Mouse (Mus musculus) right cerebral cortex, adult 18-20 months (tissue): ENCODE data around the gene Cxcl17.
A peak's percentile ranks its signal among the peaks of the same experiment; 100 is the strongest.

ENCODE experiments used
- DNase-seq: peaks from one replicate; pipeline ENCODE4 v3.0.0; 2022; ENCODE audit warnings: mixed read lengths

Cxcl17 gene

GRCm38 (mm10) chr7:25390054-25390770 is 22.5 kb downstream of the Cxcl17 start:
- DNase-seq, result no peak

GRCm38 (mm10) chr7:25388916-25389315 is 23.8 kb downstream of the Cxcl17 start:
- no peak for DNase-seq

DNA sequence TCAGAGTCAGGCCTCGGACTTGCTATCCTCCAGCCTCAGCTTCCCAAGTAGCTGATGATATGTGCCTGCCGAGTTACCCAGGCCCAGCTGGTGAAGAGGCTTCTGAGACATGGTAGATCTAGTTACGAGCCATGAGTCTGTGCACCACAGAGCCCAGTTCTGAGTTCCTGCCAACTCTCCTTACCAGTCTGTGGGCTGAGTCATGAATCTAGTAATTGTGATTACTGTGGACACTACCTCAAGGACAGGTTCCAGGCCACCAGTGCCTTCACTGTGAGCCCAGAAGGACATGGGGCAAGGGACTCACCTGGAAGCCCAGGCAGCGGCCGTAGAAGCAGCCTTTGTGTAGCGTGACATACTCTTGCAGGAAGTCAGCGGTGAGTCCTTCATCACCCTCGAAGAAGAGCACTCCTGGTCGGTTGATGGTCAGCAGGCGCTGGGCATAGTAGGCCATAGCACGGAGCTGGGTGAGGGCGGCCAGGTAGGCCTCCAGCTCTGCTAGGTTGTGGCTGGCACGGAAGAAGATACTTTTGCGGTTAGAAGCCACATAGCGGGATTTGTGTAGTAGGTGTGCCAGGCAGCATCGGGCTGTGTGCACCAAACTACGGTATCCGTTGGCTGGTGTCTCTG is 24.8 kb downstream of the Cxcl17 start:
- DNase-seq, result no peak

DNA sequence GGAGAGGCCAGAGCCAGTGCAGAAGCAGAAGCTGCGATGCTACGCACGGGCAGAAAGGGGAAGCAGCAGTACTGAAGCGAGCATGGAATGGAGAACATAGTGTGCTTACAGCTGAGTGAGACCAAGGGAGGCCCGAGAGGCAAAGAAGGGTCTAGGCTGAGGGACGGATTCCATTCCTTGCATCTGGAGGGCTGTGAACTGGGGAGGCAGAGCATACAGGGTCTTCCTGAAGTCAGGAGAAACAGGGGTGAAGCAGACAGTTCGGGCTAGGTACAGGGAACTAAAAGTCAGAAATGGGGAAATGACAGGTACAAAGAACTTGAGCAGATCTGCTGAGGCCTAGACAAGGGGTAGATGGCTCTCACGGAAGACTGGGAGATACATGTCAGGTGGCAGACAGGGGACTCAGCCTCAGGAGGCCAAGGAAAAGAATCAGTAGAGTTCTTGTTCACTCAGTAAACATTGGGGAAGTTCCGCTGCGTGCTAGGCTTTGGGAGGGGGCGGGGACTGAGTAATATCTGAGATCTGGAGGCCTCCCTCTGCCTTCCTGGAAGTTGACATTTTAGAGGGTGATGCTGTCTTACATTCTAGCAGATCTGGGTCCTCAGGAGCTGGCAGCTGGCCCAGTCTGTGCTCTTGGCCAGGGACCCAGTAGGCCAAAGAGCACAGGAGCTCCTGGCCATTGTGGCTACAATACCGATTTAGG is 26.7 kb downstream of the Cxcl17 start:
- peak; percentile 44 for DNase-seq

- DNase-seq, result no peak
Observed at GRCm38 (mm10) chr7:25385259-25385658, 27.4 kb downstream of the Cxcl17 start.

GRCm38 (mm10) chr7:25384818-25385217 is 27.9 kb downstream of the Cxcl17 start:
- DNase-seq, result no peak

- DNase-seq, result no peak
Observed at GRCm38 (mm10) chr7:25384318-25384717, 28.4 kb downstream of the Cxcl17 start.

- DNase-seq, result no peak
Observed at GRCm38 (mm10) chr7:25383891-25384290, 28.8 kb downstream of the Cxcl17 start.

- no peak for DNase-seq
Observed at GRCm38 (mm10) chr7:25383385-25383784, 29.3 kb downstream of the Cxcl17 start.

GRCm38 (mm10) chr7:25382541-25382940 is 30.1 kb downstream of the Cxcl17 start:
- no peak for DNase-seq

- DNase-seq, result no peak
Observed at GRCm38 (mm10) chr7:25381284-25381680, 31.4 kb downstream of the Cxcl17 start.

DNA sequence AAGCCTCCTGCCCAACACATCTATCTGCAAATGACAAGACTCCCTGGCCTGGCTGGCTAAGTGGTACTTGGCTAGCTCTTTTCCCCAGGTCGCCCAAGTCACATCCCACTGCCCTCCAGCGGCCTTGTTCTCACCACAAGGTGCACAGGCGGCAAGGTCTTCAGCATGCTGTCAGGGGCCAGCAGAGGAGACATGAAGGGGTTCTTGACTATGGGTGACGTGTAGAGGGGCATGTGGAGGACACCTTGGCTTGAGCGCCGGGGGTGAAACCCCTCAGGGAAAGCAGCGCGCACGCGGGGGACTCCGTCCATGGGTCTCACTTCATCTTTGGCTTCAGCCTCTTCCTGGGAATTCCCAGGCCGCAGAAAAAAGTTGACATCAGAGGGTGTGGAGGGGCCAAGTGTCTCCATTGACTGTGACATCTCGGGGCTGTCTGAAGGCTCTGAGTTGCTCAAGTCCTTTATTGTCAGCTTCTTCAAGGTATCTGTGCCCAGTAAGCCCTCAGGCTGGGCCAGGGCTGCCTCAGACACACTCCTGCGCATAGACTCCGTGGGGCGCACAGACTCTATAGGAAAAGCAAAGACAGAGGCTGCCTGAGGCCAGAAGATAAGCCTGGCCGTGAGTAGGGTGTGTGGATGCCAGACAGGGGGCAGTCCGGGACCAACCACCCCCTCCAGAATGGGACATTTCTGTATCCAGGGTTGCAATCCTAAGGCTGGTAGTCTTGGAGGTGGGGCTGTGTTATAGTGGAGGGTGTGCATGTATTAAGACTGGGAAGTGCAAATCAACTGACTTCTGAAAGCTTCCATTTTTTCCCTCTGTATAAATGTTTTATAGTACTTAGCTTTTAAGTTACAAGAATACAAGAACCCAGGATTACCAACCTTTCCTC is 32.0 kb downstream of the Cxcl17 start:
- DNase-seq, result no peak

DNA sequence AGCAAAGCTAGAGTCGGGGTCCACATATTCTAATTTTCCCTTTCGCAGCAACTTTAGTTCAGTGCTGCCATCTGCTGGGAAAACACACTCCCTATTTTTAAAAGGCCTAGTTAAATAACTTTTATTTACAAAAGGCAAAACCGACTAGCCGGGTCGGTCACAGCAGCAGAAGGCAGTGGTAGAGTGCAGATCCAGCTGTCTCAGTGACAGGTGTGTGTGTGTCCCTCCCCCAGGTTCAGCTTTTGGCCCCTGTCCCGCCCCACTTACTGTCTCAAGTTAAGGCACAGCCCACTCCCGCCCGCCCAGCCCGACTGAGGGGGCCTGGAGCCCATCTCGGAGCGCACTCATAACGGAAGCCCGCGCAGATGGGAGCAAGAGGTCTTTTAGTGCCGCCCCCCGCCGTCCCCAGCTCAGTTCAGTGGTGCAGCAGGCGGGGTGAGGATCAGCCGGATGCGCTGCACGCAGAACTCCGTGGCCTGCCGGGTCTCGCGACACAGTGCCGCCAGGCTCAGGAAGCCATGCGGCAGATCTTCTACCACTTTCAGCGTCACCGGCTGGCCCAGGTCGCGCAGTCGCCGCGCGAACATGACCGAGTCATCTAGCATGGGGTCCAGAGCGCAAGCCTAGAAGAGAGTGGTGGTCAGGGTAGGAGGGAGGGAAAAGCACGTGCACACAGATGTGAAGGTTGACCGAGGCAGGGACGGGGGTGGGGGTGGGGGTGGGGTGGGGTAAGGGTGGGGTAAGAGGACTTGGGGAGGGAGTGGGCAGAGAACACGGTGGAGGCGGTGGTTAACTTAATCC is 32.9 kb downstream of the Cxcl17 start:
- peak; percentile 44 for DNase-seq

DNA sequence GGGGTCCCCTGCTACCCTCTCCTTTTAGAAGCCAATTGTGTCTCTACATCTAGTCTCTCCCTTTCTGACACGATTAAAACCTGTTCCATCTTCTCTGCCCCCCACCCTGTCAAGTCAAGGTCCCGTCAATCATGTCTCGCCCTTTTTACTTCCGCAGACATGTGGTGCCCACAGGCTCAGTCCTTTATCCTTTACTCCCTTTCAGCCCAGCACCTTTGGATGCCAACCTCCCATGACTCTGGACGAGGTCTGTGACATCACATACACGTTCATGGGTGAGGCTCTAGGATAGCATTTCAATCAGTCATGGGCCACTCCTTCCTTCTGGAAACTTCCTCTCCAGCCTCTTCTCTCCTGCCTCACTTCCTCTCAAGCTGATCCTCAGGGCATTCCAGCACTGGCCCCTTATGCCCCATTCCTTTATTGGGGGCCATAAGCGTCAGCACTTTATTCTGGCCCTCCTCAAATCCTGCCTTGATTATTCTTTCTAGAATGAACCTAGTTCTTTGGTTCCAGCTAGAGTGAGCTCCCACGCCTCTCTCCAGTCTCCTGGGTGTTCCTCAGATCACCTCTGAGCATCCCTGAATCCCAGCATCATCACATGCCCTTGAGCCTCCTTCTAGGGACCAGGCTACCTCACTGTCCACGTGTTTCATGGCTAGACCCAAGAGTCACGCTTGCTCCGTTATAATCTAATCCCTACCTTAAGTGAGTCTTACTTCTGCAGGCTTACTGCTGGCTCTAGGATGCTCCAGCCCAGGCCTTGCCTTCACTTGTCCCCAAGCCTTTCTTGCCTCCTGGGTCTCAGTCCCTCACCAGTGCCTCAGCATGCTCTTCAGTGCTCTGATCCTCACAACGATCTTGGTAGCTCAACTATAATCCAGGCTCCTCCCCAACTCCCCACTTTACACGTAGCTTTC is 34.2 kb downstream of the Cxcl17 start:
- DNase-seq, result no peak

- no peak for DNase-seq
Observed at GRCm38 (mm10) chr7:25377100-25377700, 35.5 kb downstream of the Cxcl17 start.

DNA sequence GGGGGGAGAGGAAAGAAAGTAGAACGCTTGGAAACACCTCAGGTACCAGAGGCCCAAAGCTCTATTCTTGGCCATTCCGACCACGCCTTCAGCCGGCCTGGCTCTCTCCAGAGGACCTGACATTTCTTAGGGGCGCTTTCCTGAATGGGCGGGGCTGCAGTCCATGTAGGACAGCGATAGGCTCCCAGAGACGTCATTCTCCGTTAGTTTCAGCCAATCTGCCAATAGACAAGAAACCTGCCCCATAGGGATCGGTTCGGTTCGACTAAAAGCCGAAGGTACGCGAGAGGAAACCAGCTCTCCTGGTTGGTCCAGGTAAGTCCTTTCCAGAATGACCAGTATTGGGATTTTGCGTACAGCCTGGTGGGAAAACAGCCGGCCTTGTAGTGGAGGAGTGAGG is 36.1 kb downstream of the Cxcl17 start:
- peak; percentile 92 for DNase-seq

- DNase-seq, result no peak
Observed at GRCm38 (mm10) chr7:25372441-25372840, 40.2 kb downstream of the Cxcl17 start.

DNA sequence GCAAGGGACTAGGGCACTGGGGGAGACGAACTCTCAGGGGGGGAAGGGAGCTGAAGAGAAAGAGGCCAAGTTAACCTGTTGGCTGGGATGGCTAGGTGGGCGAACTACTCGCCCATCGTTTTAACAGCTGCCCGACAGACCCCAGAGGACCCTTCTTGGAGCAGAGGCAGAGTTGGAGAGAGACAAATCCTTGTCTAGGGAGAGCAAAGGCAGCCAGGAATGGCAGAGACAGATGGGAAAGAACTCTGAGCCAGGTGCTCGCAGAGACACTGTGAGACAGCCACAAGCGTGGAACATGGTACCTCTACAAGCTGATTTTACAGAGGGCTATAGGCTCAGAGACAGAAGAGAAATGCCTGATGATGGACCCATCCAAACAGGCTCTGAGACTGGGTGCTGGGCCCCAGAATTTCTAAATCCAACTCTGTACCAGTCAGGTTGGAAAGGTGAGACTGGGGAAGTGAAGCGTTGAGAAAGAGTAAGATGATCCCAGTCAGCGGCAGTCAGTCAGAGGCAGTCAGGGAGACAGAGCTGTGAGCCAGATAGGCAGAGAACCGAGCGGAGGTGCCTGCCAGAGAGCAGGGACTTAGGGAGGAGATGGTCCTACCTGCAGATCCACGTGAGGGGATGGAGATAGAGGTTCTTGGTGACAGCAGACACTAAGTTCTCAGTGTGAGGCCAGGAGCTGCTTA is 43.5 kb downstream of the Cxcl17 start, which contains the start of gene Cnfn:
TSS of gene Cnfn (minus strand) at position 667 of the 692 bp plus-strand sequence.
- no peak for DNase-seq

DNA sequence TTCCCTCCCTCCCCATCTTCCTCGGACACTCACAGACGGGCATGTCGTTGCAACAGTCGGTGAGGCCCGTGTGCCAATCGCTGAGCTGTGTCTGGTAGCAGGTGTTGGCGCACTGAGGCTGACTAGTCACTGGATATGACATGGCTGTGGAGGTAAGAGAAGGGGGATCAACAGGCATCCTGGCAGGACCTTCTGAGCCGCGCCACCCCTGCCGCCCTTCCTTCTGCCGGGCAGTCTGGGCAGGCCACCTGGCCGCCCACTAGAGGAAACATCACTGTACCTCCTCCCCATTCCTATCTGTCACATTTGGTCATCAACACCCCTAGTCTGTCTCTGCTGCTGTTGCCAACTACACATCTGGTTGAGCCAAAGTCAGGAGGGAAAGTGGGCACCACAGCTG is 44.4 kb downstream of the Cxcl17 start:
- DNase-seq, result no peak
